In the genomic region with DNA sequence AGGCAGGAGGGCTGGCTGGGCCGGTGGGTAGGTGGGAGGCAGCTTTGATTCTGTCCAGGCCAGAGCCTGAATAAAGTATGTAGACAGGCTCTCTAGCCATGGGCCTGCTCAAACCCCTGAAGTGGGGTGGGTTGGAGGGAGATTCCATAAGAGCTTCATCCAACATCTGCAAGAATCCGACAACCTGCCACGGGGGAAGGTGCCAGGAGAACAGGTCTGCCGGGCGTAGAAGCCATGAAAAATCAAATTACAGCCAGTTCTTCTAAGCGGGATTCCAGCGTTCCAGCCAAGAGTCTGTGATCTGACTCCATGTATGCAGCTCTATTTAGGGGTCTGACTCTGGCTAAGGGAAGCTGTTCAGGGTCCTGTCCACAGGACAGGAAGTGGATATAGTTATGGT, we compare ENCODE assay signal across 13 mouse cellular contexts. TPM values are rescaled to one million over a fixed set of nuclear protein-coding genes. Genes with fewer than 3 reads are reported as not detected.
A peak's percentile ranks its signal among the peaks of the same experiment; 100 is the strongest.
DNase-seq lines count a peak whose midpoint lies in the region; ATAC-seq and TF ChIP-seq lines count a peak whose summit lies in the region.
"Had no signal": no experiment of that assay in that cellular context is flagged by ENCODE, and none has a peak within 500 bp of the region (broad histone marks: within the 10 kb centered on the region; RNA-seq: fewer than 3 reads in every experiment).

No protein-coding gene starts in this region.

- no peak for TF ChIP-seq EP300 in lung, postnatal 0 days (IDR thresholded peaks at IDR 0.05)

- peaks cover 21% of the 10 kb centered on the region for H3K4me1 ChIP-seq in embryonic facial prominence, embryonic 11.5 days (ENCODE audit: control insufficient read depth, insufficient read depth, low read length)
- peaks cover 67% of the 10 kb centered on the region for H3K4me1 ChIP-seq in embryonic facial prominence, embryonic 14.5 days (ENCODE audit: control insufficient read depth, insufficient read depth, low read length)
- H3K4me1 ChIP-seq in hindbrain, embryonic 14.5 days (replicated peaks; ENCODE audit: control insufficient read depth, insufficient read depth, low read length), result peaks cover 77% of the 10 kb centered on the region
- H3K4me1 ChIP-seq in midbrain, embryonic 13.5 days (replicated peaks), result peaks cover 85% of the 10 kb centered on the region
- H3K4me1 ChIP-seq in lung, postnatal 0 days (ENCODE audit: insufficient read depth, low read depth, low read length), result 0 out of 2 replicates have a peak, but pooled peaks cover 7% of the 10 kb centered on the region

- 55% methylated on average over 7 of the region's 7 CpGs for WGBS in embryonic facial prominence, embryonic 11.5 days
- 23% methylated on average over 7 of the region's 7 CpGs for WGBS in embryonic facial prominence, embryonic 14.5 days
- WGBS in hindbrain, embryonic 14.5 days, result 56% methylated on average over 7 of the region's 7 CpGs
- 51% methylated on average over 7 of the region's 7 CpGs for WGBS in midbrain, embryonic 13.5 days
- WGBS in lung, postnatal 0 days, result 76% methylated on average over 7 of the region's 7 CpGs

- peak overlapping the region; percentile 85; the same call in 1 of the 2 replicates for H3K27ac ChIP-seq in embryonic facial prominence, embryonic 11.5 days (replicated peaks; ENCODE audit: low read depth, low read length)
- H3K27ac ChIP-seq in embryonic facial prominence, embryonic 14.5 days (replicated peaks; ENCODE audit: low read depth, low read length), result 0 out of 2 replicates have a peak overlapping the region, but pooled peaks have one; percentile 82
- H3K27ac ChIP-seq in hindbrain, embryonic 14.5 days, result no peak overlapping the region
- peak overlapping the region; percentile 93 for H3K27ac ChIP-seq in midbrain, embryonic 13.5 days
- no peak overlapping the region for H3K27ac ChIP-seq in lung, postnatal 0 days (ENCODE audit: low read length)
- H3K27ac ChIP-seq: stomach, embryonic 15.5 days had no signal

- no peaks in the 10 kb centered on the region for H3K9me3 ChIP-seq in embryonic facial prominence, embryonic 11.5 days (replicated peaks; ENCODE audit: control insufficient read depth, low read length)
- no peaks in the 10 kb centered on the region for H3K9me3 ChIP-seq in embryonic facial prominence, embryonic 14.5 days (ENCODE audit: control insufficient read depth, low read length)
- H3K9me3 ChIP-seq in hindbrain, embryonic 14.5 days (ENCODE audit: control insufficient read depth, low read length), result no peaks in the 10 kb centered on the region
- H3K9me3 ChIP-seq in midbrain, embryonic 13.5 days, result no peaks in the 10 kb centered on the region
- H3K9me3 ChIP-seq in lung, postnatal 0 days (ENCODE audit: low read length), result no peaks in the 10 kb centered on the region
- H3K9me3 ChIP-seq: stomach, embryonic 15.5 days had no signal

- H3K36me3 ChIP-seq in embryonic facial prominence, embryonic 11.5 days (replicated peaks; ENCODE audit: control insufficient read depth, insufficient read depth, low read depth, low read length), result no peaks in the 10 kb centered on the region
- H3K36me3 ChIP-seq in embryonic facial prominence, embryonic 14.5 days (ENCODE audit: control insufficient read depth, insufficient read depth, low read length), result no peaks in the 10 kb centered on the region
- H3K36me3 ChIP-seq in hindbrain, embryonic 14.5 days (replicated peaks; ENCODE audit: control insufficient read depth, insufficient read depth), result no peaks in the 10 kb centered on the region
- no peaks in the 10 kb centered on the region for H3K36me3 ChIP-seq in midbrain, embryonic 13.5 days
- no peaks in the 10 kb centered on the region for H3K36me3 ChIP-seq in lung, postnatal 0 days (ENCODE audit: insufficient read depth, low read length)
- H3K36me3 ChIP-seq: stomach, embryonic 15.5 days had no signal

- no peak overlapping the region for H3K4me2 ChIP-seq in embryonic facial prominence, embryonic 11.5 days (ENCODE audit: low read depth, low read length)
- H3K4me2 ChIP-seq in embryonic facial prominence, embryonic 14.5 days (ENCODE audit: low read depth, low read length), result no peak overlapping the region
- 0 out of 2 replicates have a peak overlapping the region, but pooled peaks have one; percentile 1 for H3K4me2 ChIP-seq in hindbrain, embryonic 14.5 days (replicated peaks)
- H3K4me2 ChIP-seq in midbrain, embryonic 13.5 days (replicated peaks), result peak overlapping the region; percentile 93
- H3K4me2 ChIP-seq in lung, postnatal 0 days (replicated peaks; ENCODE audit: low read depth, low read length), result no peak overlapping the region
- H3K4me2 ChIP-seq: liver, embryonic 11.5 days had no signal

- TF ChIP-seq CTCF in lung, postnatal 0 days (IDR thresholded peaks at IDR 0.05), result no peak

- no peak overlapping the region for H3K9ac ChIP-seq in embryonic facial prominence, embryonic 11.5 days (replicated peaks; ENCODE audit: low read length)
- no peak overlapping the region for H3K9ac ChIP-seq in embryonic facial prominence, embryonic 14.5 days (ENCODE audit: low read depth, low read length)
- H3K9ac ChIP-seq in hindbrain, embryonic 14.5 days, result no peak overlapping the region
- peak overlapping the region; percentile 29; the same call in 1 of the 2 replicates for H3K9ac ChIP-seq in midbrain, embryonic 13.5 days (replicated peaks)
- H3K9ac ChIP-seq in lung, postnatal 0 days (replicated peaks; ENCODE audit: low read depth), result no peak overlapping the region
- H3K9ac ChIP-seq: stomach, embryonic 15.5 days had no signal

- no peak overlapping the region for H3K4me3 ChIP-seq in embryonic facial prominence, embryonic 11.5 days (ENCODE audit: low read depth, low read length)
- no peak overlapping the region for H3K4me3 ChIP-seq in embryonic facial prominence, embryonic 14.5 days (ENCODE audit: low read depth, low read length)
- no peak overlapping the region for H3K4me3 ChIP-seq in hindbrain, embryonic 14.5 days (replicated peaks; ENCODE audit: low read length)
- no peak overlapping the region for H3K4me3 ChIP-seq in midbrain, embryonic 13.5 days (replicated peaks)
- no peak overlapping the region for H3K4me3 ChIP-seq in lung, postnatal 0 days (ENCODE audit: low read depth, low read length)
- H3K4me3 ChIP-seq: stomach, embryonic 15.5 days had no signal

- DNase-seq in embryonic facial prominence, embryonic 11.5 days (ENCODE audit: low spot score), result no peak
- DNase-seq in embryonic facial prominence, embryonic 14.5 days (ENCODE audit: low spot score), result peak; percentile 69
- no peak for DNase-seq in hindbrain, embryonic 14.5 days (ENCODE audit: low spot score)
- no peak for DNase-seq in gastrocnemius, adult 18-20 months (ENCODE audit: low spot score)
- DNase-seq in lung, postnatal 0 days (ENCODE audit: low spot score), result no peak
- DNase-seq: cerebellum, adult 9-10 months; heart, adult 18-20 months; kidney, adult 8-10 months; lung, postnatal 10 days had no signal

- ATAC-seq in embryonic facial prominence, embryonic 11.5 days (replicated peaks; ENCODE audit: insufficient number of reproducible peaks, low FRiP score, low TSS enrichment, low read depth), result no peak
- no peak for ATAC-seq in embryonic facial prominence, embryonic 14.5 days (ENCODE audit: low read depth)
- no peak for ATAC-seq in hindbrain, embryonic 14.5 days (ENCODE audit: low FRiP score)
- no peak for ATAC-seq in midbrain, embryonic 13.5 days
- no peak for ATAC-seq in lung, postnatal 0 days
- no peak for ATAC-seq in megakaryocyte, adult 5-6 weeks (ENCODE audit: poor library complexity, severe bottlenecking)

- H3K27me3 ChIP-seq in embryonic facial prominence, embryonic 11.5 days (ENCODE audit: control insufficient read depth, insufficient read depth, low read length), result no peaks in the 10 kb centered on the region; the same call in 1 of the 2 replicates
- peaks cover 8% of the 10 kb centered on the region for H3K27me3 ChIP-seq in embryonic facial prominence, embryonic 14.5 days (replicated peaks; ENCODE audit: control insufficient read depth, insufficient read depth, low read length)
- H3K27me3 ChIP-seq in hindbrain, embryonic 14.5 days (ENCODE audit: control insufficient read depth, insufficient read depth, low read length), result peaks cover 18% of the 10 kb centered on the region
- H3K27me3 ChIP-seq in midbrain, embryonic 13.5 days, result peaks cover 20% of the 10 kb centered on the region
- H3K27me3 ChIP-seq in lung, postnatal 0 days (replicated peaks; ENCODE audit: insufficient read depth, low read length), result peaks cover 14% of the 10 kb centered on the region

RNA-seq across cellular contexts. Expression of a gene that starts 3.1 kb away (rescaled TPM):
- 13.6 and 15.1 TPM in 2 replicates for polyA plus RNA-seq in embryonic facial prominence, embryonic 11.5 days (2014; fragmentation: Nextera tagmentation; extraction: Ambion mirVana)
- polyA plus RNA-seq in embryonic facial prominence, embryonic 14.5 days (2014; fragmentation: Nextera tagmentation; extraction: Ambion mirVana), result 11.3 and 12.3 TPM in 2 replicates
- polyA plus RNA-seq in hindbrain, embryonic 14.5 days (2014; fragmentation: Nextera tagmentation; extraction: Ambion mirVana), result 14.0 TPM in 2 replicates
- polyA plus RNA-seq in midbrain, embryonic 13.5 days (2015; fragmentation: Nextera tagmentation; extraction: Ambion mirVana), result 15.6 and 16.0 TPM in 2 replicates
- total RNA-seq in gastrocnemius, adult 18-20 months (2021), result 10 to 100 TPM; 33.2 to 36.0 TPM
- 6.1 and 7.3 TPM in 2 replicates for polyA plus RNA-seq in lung, postnatal 0 days (2015; fragmentation: Nextera tagmentation; extraction: Ambion mirVana)
- total RNA-seq in megakaryocyte, adult 5-6 weeks (2015), result 40.7 and 46.5 TPM in 2 replicates
- 75.9 and 85.2 TPM in 2 replicates for total RNA-seq in megakaryocyte, adult 5-6 weeks (2017)

RNA-seq across cellular contexts. Expression of a gene that starts 48.5 kb away (rescaled TPM):
- 2.1 and 2.4 TPM in 2 replicates for polyA plus RNA-seq in embryonic facial prominence, embryonic 11.5 days (2014; fragmentation: Nextera tagmentation; extraction: Ambion mirVana)
- polyA plus RNA-seq in embryonic facial prominence, embryonic 14.5 days (2014; fragmentation: Nextera tagmentation; extraction: Ambion mirVana), result 4.7 and 6.0 TPM in 2 replicates
- polyA plus RNA-seq in hindbrain, embryonic 14.5 days (2014; fragmentation: Nextera tagmentation; extraction: Ambion mirVana), result 1.9 and 2.1 TPM in 2 replicates
- polyA plus RNA-seq in midbrain, embryonic 13.5 days (2015; fragmentation: Nextera tagmentation; extraction: Ambion mirVana), result 2.4 and 2.5 TPM in 2 replicates
- total RNA-seq in gastrocnemius, adult 18-20 months (2021), result under 1 TPM; 0.66 to 0.78 TPM
- 6.3 and 6.5 TPM in 2 replicates for polyA plus RNA-seq in lung, postnatal 0 days (2015; fragmentation: Nextera tagmentation; extraction: Ambion mirVana)
- 159 TPM in 2 replicates for total RNA-seq in megakaryocyte, adult 5-6 weeks (2015)
- total RNA-seq in megakaryocyte, adult 5-6 weeks (2017), result 189 and 212 TPM in 2 replicates

Comparison
In these comparisons a context has a peak if more than half of its experiments do, and no peak if none do; other contexts are left out.
1. H3K27ac ChIP-seq: peak in embryonic facial prominence, embryonic 11.5 days (single experiment), embryonic facial prominence, embryonic 14.5 days (single experiment) and midbrain, embryonic 13.5 days (single experiment); none in hindbrain, embryonic 14.5 days (single experiment) and lung, postnatal 0 days (single experiment).
2. H3K4me2 ChIP-seq: peak in hindbrain, embryonic 14.5 days (single experiment) and midbrain, embryonic 13.5 days (single experiment); none in embryonic facial prominence, embryonic 11.5 days (single experiment), embryonic facial prominence, embryonic 14.5 days (single experiment) and lung, postnatal 0 days (single experiment).